Mouse (Mus musculus) ovary, adult 18-20 months (tissue): ENCODE results near the gene Srsf7.
"Not testable (repeated sequence)": the region's sequence is repeated elsewhere in the genome, so short reads cannot be mapped to it uniquely, and the experiment has no call there.

Source experiments
- DNase-seq: peaks from one replicate; pipeline ENCODE4 v3.0.0; 2022; ENCODE audit warnings: low spot score, mixed read lengths

Gene Srsf7

DNA sequence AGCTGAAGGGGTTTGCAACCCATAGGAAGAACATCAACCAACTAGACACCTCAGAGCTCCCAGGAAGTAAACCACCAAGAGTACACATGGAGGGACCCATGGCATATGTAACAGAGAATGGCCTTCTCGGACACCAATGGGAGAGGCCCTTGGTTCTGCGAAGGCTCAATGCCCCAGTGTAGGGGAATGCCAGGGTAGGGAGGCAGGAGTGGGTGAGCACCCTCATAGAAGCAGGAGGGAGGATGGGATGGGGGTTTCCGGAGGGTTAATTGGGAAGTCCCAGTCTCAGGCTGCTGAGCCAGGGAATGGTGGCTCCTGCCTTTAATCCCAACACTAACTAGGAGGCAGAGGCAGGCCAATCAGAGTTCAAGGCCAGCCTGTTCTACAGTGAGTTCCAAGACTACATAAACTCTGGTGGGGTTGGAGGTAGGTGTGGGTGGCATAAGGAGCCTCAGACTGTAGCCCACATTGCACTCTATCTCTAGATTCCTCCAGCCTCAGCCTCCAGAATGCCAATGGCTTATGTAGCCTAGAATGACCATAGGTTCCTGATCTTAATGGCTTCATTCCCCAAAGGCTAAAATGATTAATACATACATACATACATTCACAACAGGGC, 7.8 kb downstream of the Srsf7 start:
- DNase-seq, result no peak

DNA sequence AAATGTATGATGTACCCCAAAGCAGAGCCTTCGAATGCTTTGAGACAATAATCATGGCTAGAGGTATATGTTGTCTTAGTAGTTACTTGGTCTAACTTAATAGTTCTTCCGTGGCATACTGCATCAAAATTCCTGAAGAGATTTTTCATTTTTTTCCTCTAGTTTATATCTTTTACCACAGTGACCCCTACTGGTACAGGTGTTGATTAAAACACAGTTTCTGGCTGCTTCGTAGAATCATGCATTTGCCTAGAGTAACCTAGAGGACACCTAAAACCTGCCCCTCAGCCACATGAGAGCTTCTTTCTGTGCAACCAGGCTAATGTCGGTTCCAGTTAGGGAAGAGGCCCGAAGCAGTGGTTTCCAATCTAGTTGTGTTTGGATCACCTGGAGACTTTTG, 14.0 kb downstream of the Srsf7 start:
- no peak for DNase-seq

DNA sequence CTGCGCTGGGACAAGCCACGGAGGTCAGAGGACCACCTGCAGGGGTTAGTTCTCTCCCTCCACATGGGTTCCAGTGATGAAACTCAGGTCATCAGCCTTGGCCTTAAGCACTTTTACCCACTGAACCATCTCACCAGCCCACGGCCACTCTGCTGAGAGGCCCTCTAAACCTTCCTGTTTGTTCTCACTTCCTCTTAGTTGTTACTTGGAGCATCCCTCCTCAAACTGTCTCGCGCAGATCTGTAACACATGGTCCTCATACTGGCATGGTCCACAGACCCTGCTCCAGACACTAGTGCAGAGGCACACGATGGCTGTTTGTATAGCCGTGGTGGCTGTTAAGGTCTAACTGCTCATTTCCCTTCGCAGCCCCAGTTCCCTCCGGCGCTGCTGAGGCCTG, 23.5 kb downstream of the Srsf7 start:
- no peak for DNase-seq

GRCm38 (mm10) chr17:80180468-80180867, 26.6 kb downstream of the Srsf7 start:
- DNase-seq, result no peak

- DNase-seq, result peak; percentile 47
Observed at GRCm38 (mm10) chr17:80179959-80180358, 27.1 kb downstream of the Srsf7 start.

GRCm38 (mm10) chr17:80178846-80179245, 28.3 kb downstream of the Srsf7 start:
- DNase-seq, result not testable (repeated sequence)

- no peak for DNase-seq
Observed at GRCm38 (mm10) chr17:80175966-80176365, 31.1 kb downstream of the Srsf7 start.

- no peak for DNase-seq
Observed at GRCm38 (mm10) chr17:80175386-80175739, 31.7 kb downstream of the Srsf7 start.

GRCm38 (mm10) chr17:80174699-80175385, 32.3 kb downstream of the Srsf7 start:
- DNase-seq, result no peak

GRCm38 (mm10) chr17:80174146-80174545, 33.0 kb downstream of the Srsf7 start:
- no peak for DNase-seq

- DNase-seq, result no peak
Observed at GRCm38 (mm10) chr17:80173708-80174107, 33.4 kb downstream of the Srsf7 start.

GRCm38 (mm10) chr17:80172761-80173160, 34.3 kb downstream of the Srsf7 start:
- DNase-seq, result no peak

DNA sequence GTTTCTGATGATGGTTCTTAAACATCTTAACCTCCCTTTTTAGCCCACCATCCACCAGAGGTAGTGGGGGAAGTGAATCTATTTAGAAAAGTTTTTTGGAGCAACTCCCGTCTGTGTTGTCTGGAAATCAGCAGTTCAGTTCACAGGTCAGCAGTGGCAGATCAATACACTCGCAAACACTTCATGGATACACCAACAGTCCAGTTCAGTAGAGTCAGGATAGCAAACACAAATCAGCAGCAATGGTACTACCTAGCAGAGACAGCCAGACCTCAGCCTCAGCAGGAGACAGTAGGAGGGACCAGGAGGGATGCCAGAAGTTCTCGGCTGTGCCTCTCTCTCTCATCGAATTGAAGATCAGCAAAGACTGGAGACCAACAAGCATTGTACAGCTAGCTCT, 35.2 kb downstream of the Srsf7 start:
- DNase-seq, result no peak

DNA sequence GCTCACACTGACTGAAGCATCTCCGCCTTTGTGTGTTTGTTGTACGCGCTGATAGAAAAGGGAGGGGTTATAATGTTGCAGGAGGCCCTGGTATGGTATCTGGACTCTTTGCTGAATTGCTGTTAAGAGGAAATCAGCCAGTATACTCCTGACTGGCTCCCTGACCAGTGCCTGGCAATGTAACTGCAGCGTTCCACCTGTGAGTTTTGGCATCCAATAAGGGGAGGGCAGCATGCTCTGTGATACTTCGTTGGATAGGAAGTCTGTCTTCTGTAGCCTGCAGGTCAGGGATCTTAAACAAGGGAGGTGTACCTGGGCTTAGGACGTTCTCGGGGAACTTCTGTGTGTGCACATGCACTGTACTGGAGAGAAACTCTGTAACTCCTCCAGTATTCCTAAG, 36.2 kb downstream of the Srsf7 start:
- DNase-seq, result no peak

DNA sequence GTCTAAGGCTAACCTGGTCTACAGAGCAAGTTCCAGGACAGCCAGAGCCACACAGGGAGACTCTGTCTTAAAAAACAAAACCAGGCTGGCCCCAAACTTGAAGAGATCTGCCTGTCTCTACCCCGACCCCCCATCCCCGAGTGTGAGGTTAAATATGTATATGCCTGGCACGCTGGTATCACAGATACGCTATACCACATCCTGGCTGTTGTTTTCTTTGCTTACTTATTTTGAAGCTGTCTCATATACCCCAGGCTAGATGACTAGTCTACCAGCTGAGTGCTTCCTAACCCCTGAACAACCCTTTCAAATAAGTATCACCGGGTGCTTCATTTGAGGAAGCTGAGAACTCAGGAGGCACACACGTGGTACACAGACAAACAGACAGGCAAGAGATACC, 37.3 kb downstream of the Srsf7 start:
- no peak for DNase-seq

GRCm38 (mm10) chr17:80168425-80169182, 38.5 kb downstream of the Srsf7 start:
- DNase-seq, result peak; percentile 25

DNA sequence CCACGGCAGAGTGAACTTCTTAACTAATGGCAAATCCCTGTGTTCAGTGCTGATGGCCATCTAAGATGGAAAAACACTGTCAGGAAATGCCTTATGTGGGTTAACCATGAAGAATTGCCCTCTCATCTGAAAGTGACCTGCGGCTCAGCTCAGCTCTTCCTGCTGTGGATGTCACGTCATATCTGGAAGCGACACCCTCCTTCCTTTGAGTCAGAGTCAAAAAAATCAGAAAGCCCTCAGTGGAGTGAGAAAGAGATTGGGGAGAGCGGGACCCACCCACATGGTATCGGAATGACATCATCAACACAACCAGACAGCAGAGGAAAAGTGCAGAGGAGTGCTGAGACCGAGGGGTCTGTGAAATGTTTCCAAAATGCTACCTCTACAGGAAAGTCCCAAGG, 39.3 kb downstream of the Srsf7 start:
- no peak for DNase-seq

- no peak for DNase-seq
Observed at GRCm38 (mm10) chr17:80167436-80167835, 39.7 kb downstream of the Srsf7 start.

DNA sequence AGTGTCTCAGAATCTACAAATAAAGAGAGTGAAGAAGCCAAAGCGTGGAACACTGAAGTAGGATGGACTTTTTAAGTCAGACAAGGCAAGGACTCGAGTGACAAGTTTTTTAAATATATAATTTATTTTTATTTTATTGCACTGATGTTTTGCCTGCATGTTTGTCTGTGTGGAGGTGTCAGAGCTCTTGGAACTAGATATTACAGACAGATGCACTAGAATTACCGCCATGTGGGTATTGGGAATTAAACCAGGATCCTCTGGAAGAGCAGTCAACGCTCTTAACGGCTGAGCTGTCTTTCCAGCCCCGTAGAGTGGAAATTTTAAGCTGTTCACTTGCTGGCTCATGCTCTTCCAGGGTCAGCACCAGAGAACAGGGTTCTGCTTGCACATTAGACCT, 40.8 kb downstream of the Srsf7 start:
- DNase-seq, result no peak

GRCm38 (mm10) chr17:80165741-80166140, 41.4 kb downstream of the Srsf7 start:
- no peak for DNase-seq

GRCm38 (mm10) chr17:80163991-80164390, 43.1 kb downstream of the Srsf7 start:
- DNase-seq, result no peak

- peak; percentile 57 for DNase-seq
Observed at GRCm38 (mm10) chr17:80160454-80160853, 46.7 kb downstream of the Srsf7 start.

- no peak for DNase-seq
Observed at GRCm38 (mm10) chr17:80157489-80157888, 49.6 kb downstream of the Srsf7 start.
